Mouse (Mus musculus) cerebellum, adult 2 months (tissue): ENCODE measurements around the gene Bahd1.

ENCODE experiments used
- CTCF ChIP-seq: fragments of 200-500 bp; IDR thresholded peaks from 2 replicates; pipeline ENCODE4 v1.5.1; 2011; ENCODE audit warnings: low read depth, mild to moderate bottlenecking, control low read depth, low read length, moderate library complexity, borderline replicate concordance; ENCODE audit not compliant: insufficient read depth
- POLR2A ChIP-seq: fragments of 200-500 bp; IDR thresholded peaks from 2 replicates; pipeline ENCODE4 v1.6.1; 2011; ENCODE audit warnings: low read length, control low read depth, borderline replicate concordance; ENCODE audit not compliant: insufficient read depth

- TF ChIP-seq POLR2A (no peak), CTCF (no peak)
Measured at GRCm38 (mm10) chr2:118918543-118918942, 18.4 kb downstream of the Bahd1 start.
